Mouse (Mus musculus) testis, postnatal 14 days (tissue): ENCODE measurements at regions not wholly inside any gene's neighbourhood (a gene's known extent, or its start where the extent isn't known, plus 50 kb on each side); places are given as distances from the start of the nearest gene placed in this dataset.
"Not testable (repeated sequence)": the region's sequence is repeated elsewhere in the genome, so short reads cannot be mapped to it uniquely, and the experiment has no call there.

Experiments used
- DNase-seq: peaks from one replicate; pipeline ENCODE4 v3.0.0; 2021; ENCODE audit warnings: low spot score

GRCm38 (mm10) chr9:80961818-80962217, 496.5 kb upstream of the Impg1 start:
- DNase-seq: no peak

GRCm38 (mm10) chr9:80942991-80943390, 477.7 kb upstream of the Impg1 start:
- no peak for DNase-seq

- DNase-seq: no peak
Measured at GRCm38 (mm10) chr9:80941424-80941823, 476.1 kb upstream of the Impg1 start.

- no peak for DNase-seq
Measured at GRCm38 (mm10) chr9:80938238-80938637, 473.0 kb upstream of the Impg1 start.

- DNase-seq: no peak
Measured at GRCm38 (mm10) chr9:80930628-80931027, 465.3 kb upstream of the Impg1 start.

- no peak for DNase-seq
Measured at GRCm38 (mm10) chr9:80920304-80920703, 455.0 kb upstream of the Impg1 start.

- DNase-seq: no peak
Measured at GRCm38 (mm10) chr9:80913867-80914266, 448.6 kb upstream of the Impg1 start.

- no peak for DNase-seq
Measured at GRCm38 (mm10) chr9:80912177-80912576, 446.9 kb upstream of the Impg1 start.

- DNase-seq: no peak
Measured at GRCm38 (mm10) chr9:80866807-80867206, 401.5 kb upstream of the Impg1 start.

GRCm38 (mm10) chr9:80858998-80859397, 393.7 kb upstream of the Impg1 start:
- no peak for DNase-seq

GRCm38 (mm10) chr9:80848190-80848589, 382.9 kb upstream of the Impg1 start:
- DNase-seq: no peak

GRCm38 (mm10) chr9:80832808-80833207, 367.5 kb upstream of the Impg1 start:
- DNase-seq: no peak

GRCm38 (mm10) chr9:80825346-80825745, 360.1 kb upstream of the Impg1 start:
- DNase-seq: no peak

- no peak for DNase-seq
Measured at GRCm38 (mm10) chr9:80820066-80820465, 354.8 kb upstream of the Impg1 start.

- no peak for DNase-seq
Measured at GRCm38 (mm10) chr9:80819070-80819469, 353.8 kb upstream of the Impg1 start.

- DNase-seq: not testable (repeated sequence)
Measured at GRCm38 (mm10) chr9:80813921-80814320, 348.6 kb upstream of the Impg1 start.

GRCm38 (mm10) chr9:80791523-80791922, 326.2 kb upstream of the Impg1 start:
- DNase-seq: no peak

GRCm38 (mm10) chr9:80774541-80774940, 309.3 kb upstream of the Impg1 start:
- DNase-seq: no peak

- not testable (repeated sequence) for DNase-seq
Measured at GRCm38 (mm10) chr9:80735806-80736205, 270.5 kb upstream of the Impg1 start.

- DNase-seq: no peak
Measured at GRCm38 (mm10) chr9:80732971-80733370, 267.7 kb upstream of the Impg1 start.

GRCm38 (mm10) chr9:80723638-80724037, 258.4 kb upstream of the Impg1 start:
- no peak for DNase-seq

- no peak for DNase-seq
Measured at GRCm38 (mm10) chr9:80718516-80718915, 253.2 kb upstream of the Impg1 start.

GRCm38 (mm10) chr9:80709781-80710180, 244.5 kb upstream of the Impg1 start:
- DNase-seq: no peak

GRCm38 (mm10) chr9:80705264-80705663, 240.0 kb upstream of the Impg1 start:
- DNase-seq: no peak

GRCm38 (mm10) chr9:80697171-80697570, 231.9 kb upstream of the Impg1 start:
- DNase-seq: no peak
